Mouse (Mus musculus) bone marrow macrophage, adult 2 months (primary cell): ENCODE measurements at regions not wholly inside any gene's neighbourhood (a gene's known extent, or its start where the extent isn't known, plus 50 kb on each side); places are given as distances from the start of the nearest gene placed in this dataset.

Experiments
- CTCF ChIP-seq: IDR thresholded peaks from 2 replicates; pipeline ENCODE4 v1.5.1; 2012; ENCODE audit warnings: low read depth, mild to moderate bottlenecking, low read length, moderate library complexity
- POLR2A ChIP-seq: IDR thresholded peaks from 2 replicates; pipeline ENCODE4 v1.6.1; 2012; ENCODE audit warnings: mild to moderate bottlenecking, low read depth, low read length, borderline replicate concordance

DNA sequence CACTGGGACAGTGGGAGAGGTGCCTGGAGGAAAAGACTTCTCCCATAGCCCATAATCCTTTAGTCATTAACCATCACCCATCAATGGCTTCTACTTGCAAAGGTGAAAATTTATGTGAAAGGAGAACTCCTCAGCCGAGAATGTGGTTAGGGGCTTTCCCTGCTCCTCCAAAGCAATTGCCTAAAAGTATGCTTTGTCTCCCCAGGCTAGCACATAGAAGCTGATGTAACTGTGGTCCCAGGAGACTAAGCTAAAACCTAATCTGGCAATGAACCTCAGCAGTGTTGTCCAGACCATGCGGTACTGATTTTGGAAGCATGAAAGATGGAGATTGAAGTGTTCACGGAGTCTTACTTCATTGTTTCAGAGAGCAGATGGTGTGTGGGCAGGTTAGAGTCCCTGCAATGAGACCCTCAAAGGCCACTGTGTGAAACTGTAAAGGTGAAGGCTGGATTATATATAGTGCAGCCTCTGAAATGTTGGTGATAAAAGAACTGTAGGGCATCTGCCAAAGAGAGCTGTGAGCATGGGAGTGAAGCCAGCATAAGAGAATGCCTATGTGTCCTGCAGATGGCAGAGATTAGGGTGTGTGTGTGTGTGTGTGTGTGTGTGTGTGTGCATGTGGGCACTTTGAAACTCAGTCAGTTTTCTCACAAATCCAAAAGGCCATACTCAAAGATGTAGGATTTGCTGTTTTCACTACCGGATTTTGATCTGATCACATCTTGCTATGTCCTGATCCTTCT lies 289.6 kb upstream of the Fermt1 start:
- TF ChIP-seq POLR2A (no peak), CTCF (no peak)
